Mouse (Mus musculus) hindbrain, embryonic 11.5 days (tissue): ENCODE measurements at regions not wholly inside any gene's neighbourhood (a gene's known extent, or its start where the extent isn't known, plus 50 kb on each side); places are given as distances from the start of the nearest gene placed in this dataset.

Experiments used
- ATAC-seq: fragments of 200-750 bp; cut with Nextera tagmentation; 2 replicates; pipeline ENCODE4 v1.8.0; 2017; ENCODE audit warnings: mild to moderate bottlenecking, moderate TSS enrichment, moderate library complexity; ENCODE audit not compliant: low FRiP score
- DNase-seq: peaks from one replicate; pipeline ENCODE4 v3.0.0-alpha.2; 2015; ENCODE audit warnings: low spot score
- H3K27ac ChIP-seq: fragments of 300-500 bp; sonication (generic); 2 replicates; pipeline ENCODE4 v1.5.1; 2014; ENCODE audit warnings: mild to moderate bottlenecking, low read depth, low read length
- H3K27me3 ChIP-seq: fragments of 300-500 bp; sonication (generic); 2 replicates; pipeline ENCODE4 v1.6.1; 2014; ENCODE audit warnings: mild to moderate bottlenecking, low read length, moderate library complexity, mixed read lengths; ENCODE audit not compliant: control insufficient read depth, insufficient read depth
- H3K36me3 ChIP-seq: fragments of 300-500 bp; sonication (generic); 2 replicates; pipeline ENCODE4 v1.6.1; 2014; ENCODE audit warnings: mild to moderate bottlenecking, low read length, moderate library complexity, mixed read lengths; ENCODE audit not compliant: control insufficient read depth, insufficient read depth
- H3K4me1 ChIP-seq: fragments of 300-500 bp; sonication (generic); replicated peaks from 2 replicates; pipeline ENCODE4 v1.6.1; 2014; ENCODE audit warnings: low read length, mixed read lengths; ENCODE audit not compliant: control insufficient read depth, insufficient read depth
- H3K4me2 ChIP-seq: fragments of 300-500 bp; sonication (generic); replicated peaks from 2 replicates; pipeline ENCODE4 v1.6.1; 2014; ENCODE audit warnings: mild to moderate bottlenecking, low read depth, low read length
- H3K4me3 ChIP-seq: fragments of 300-500 bp; sonication (generic); 2 replicates; pipeline ENCODE4 v1.5.1; 2014; ENCODE audit warnings: low read depth, low read length
- H3K9ac ChIP-seq: fragments of 300-500 bp; sonication (generic); 2 replicates; pipeline ENCODE4 v1.6.1; 2014; ENCODE audit warnings: low read depth, low read length
- H3K9me3 ChIP-seq: fragments of 300-500 bp; sonication (generic); 2 replicates; pipeline ENCODE4 v1.6.1; 2016; ENCODE audit warnings: low read length; ENCODE audit not compliant: control insufficient read depth
- WGBS: fragments of 180-500 bp; shearing (Covaris S2); extraction: QIAGEN DNeasy Blood & Tissue Kit; methylation state at CpG from one replicate; pipeline ENCODE4 v1.1.7; 2014; 5-methylcytosine and 5-hydroxymethylcytosine counted together

DNA sequence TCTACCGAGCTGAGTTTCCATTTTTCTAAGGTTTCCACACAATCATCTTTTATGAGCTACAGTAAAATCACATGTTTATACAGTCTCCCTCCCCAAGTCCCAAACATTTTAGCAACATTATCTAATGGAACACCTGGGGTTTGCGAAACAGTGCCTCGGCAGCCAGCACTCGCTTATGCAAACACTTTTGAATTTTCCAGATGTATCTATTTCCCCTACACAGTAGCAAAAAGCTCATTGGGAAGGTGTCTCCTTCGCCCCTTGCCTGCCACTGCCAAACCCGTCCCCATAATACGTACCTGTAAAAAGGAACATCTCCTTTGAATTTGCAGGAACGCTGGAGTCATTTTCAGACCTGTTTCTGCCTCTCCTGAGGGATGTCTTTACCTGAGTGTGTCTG lies 149.6 kb upstream of the Mocs1 start:
- 85% methylated on average over 8 of the region's 8 CpGs for WGBS
- no peak overlapping the region for H3K4me2 ChIP-seq

DNA sequence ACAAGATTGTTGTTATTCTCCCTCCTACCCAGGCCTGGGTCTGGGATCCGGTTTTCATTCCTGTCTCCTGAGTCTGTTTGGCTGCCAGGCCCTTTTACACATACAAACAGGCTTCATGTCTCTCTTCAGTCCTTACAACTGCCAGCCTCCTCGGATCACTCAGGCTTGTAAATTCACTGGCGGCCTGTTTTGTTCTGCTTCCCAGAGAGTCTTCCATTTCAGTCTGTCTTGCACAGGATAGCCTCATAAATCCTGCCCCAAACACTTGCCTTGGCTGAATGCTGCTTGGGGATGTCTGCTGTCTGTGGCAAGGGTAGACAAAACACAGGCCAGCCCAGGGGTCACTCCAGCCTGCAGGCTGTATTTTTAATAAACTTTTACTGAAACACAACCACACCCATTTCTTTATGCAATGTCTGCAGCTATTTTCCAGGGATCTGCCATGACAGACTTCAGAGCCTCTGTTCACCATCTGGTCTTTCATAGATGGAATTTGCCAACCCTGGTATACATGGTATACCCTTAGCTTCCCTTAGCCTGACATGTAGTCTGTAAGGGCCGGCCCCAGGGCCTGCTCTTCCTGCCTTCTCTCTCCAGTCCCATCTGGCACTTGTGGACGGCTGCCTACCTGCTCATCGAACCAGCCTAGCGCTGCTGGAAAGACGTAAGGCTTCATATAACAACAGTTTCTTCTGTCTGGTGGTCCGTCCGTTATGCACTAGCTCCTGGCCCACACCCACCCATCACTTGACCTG lies 149.0 kb upstream of the Mocs1 start:
- H3K36me3 ChIP-seq = no peaks in the 10 kb centered on the region
- H3K4me2 ChIP-seq = no peak overlapping the region
- DNase-seq (no peak), ATAC-seq (no peak)
- H3K4me1 ChIP-seq = no peaks in the 10 kb centered on the region
- H3K27me3 ChIP-seq = no peaks in the 10 kb centered on the region
- no peak overlapping the region for H3K9ac ChIP-seq
- H3K27ac ChIP-seq = no peak overlapping the region
- no peaks in the 10 kb centered on the region for H3K9me3 ChIP-seq
- 71% methylated on average over 10 of the region's 10 CpGs for WGBS
- no peak overlapping the region for H3K4me3 ChIP-seq

More for the DNA sequence above, 149.6 kb upstream of the Mocs1 start:
- H3K9ac ChIP-seq = no peak overlapping the region
- DNase-seq (no peak), ATAC-seq (no peak)
- no peaks in the 10 kb centered on the region for H3K27me3 ChIP-seq
- H3K36me3 ChIP-seq = no peaks in the 10 kb centered on the region
- H3K27ac ChIP-seq = no peak overlapping the region
- no peaks in the 10 kb centered on the region for H3K9me3 ChIP-seq
- H3K4me3 ChIP-seq = no peak overlapping the region
- H3K4me1 ChIP-seq = no peaks in the 10 kb centered on the region

DNA sequence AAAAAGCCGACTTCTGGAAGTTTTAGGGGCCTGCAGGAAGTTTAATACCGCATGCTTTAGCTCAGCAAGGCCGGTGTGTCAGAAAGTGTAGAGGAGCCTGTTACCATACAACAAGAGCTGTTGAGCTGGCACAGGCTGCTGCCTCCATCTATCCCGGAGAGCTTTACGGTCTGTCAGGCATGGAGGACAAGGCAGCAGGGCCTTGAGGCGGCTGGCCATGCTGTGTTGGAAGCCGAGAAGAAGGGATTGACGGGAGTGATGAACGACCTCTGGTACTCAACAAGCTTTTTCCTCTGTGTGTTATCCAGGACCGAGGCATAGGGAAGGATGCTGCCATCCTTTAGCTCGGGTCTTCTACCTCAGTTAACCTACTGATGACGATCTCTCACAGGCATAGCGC lies 146.8 kb upstream of the Mocs1 start:
- Histone ChIP-seq H3K9me3 (no peaks in the 10 kb centered on the region), H3K4me3 (no peak overlapping the region), H3K27me3 (no peaks in the 10 kb centered on the region), H3K4me2 (no peak overlapping the region), H3K27ac (no peak overlapping the region), H3K9ac (no peak overlapping the region), H3K4me1 (no peaks in the 10 kb centered on the region), H3K36me3 (no peaks in the 10 kb centered on the region)
- DNase-seq = no peak
- WGBS = 84% methylated on average over 13 of the region's 13 CpGs
- ATAC-seq = no peak

DNA sequence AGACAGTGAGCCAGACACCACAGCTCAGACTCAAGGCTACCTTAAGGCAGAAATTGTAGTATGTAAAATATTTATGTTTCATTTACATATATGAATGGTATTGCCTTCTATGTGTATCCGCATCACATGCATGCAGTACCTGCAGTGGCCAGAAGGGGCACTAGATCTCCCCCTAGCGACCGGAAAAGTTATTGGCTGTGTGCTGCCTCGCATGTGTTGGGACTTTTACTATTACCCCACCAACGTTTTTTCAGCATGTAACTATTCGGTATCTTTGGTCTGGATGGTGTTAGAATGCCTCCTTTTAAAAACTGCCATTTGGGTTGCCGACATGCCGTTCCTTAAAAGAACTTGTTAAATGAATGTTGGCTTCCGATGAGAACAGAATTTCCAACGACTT lies 145.7 kb upstream of the Mocs1 start:
- Histone ChIP-seq H3K9ac (no peak overlapping the region), H3K9me3 (no peaks in the 10 kb centered on the region), H3K27me3 (no peaks in the 10 kb centered on the region), H3K4me3 (no peak overlapping the region), H3K4me2 (no peak overlapping the region), H3K27ac (no peak overlapping the region), H3K36me3 (no peaks in the 10 kb centered on the region), H3K4me1 (no peaks in the 10 kb centered on the region)
- DNase-seq (peak; percentile 23), ATAC-seq (no peak)
- 82% methylated on average over 10 of the region's 10 CpGs for WGBS

DNA sequence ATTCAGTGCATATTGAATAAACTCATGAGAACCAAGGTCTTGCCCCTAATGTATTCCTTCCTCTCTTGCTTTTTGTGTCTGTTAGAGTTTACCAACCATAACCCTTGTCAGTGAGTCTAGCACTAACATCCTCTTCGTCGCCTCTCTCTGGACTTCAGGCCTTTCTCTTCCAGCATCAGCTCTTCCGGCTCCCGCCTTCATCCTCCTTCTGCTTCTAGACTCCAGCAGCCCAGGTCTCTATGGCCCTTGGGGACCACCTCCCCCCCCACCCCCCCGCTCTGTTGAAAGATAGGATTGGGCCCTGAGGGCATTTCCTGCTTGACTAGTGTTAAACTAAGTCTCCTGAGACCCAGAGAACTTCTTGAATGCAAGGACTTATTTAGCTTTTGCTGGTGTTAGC lies 144.7 kb upstream of the Mocs1 start:
- H3K4me2 ChIP-seq = no peak overlapping the region
- no peaks in the 10 kb centered on the region for H3K9me3 ChIP-seq
- no peaks in the 10 kb centered on the region for H3K36me3 ChIP-seq
- no peak for ATAC-seq
- no peak overlapping the region for H3K4me3 ChIP-seq
- WGBS = 89% methylated on average over 5 of the region's 5 CpGs
- H3K27me3 ChIP-seq = no peaks in the 10 kb centered on the region
- H3K9ac ChIP-seq = no peak overlapping the region
- no peak for DNase-seq
- H3K4me1 ChIP-seq = no peaks in the 10 kb centered on the region
- no peak overlapping the region for H3K27ac ChIP-seq

DNA sequence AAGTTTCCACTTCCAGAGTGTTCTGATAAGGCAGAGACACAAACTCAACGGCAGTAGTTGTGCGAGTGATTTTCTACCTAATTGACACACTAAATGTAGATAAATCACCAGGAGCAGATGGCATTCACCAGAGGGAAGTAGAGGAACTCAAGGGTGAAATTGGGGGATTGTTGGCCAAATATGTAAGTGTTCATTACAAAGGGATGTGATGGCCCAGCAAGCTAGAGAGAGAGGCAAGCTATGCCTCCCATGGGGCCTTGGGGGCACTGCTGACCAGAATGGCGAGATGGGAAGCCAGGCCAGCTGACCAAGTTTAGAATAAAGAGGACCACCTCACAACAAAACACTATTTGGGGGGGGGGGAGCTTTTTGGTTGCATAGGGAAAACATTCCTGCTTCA lies 136.5 kb upstream of the Mocs1 start:
- Histone ChIP-seq H3K4me3 (no peak overlapping the region), H3K9me3 (no peaks in the 10 kb centered on the region), H3K4me2 (no peak overlapping the region), H3K9ac (no peak overlapping the region), H3K4me1 (no peaks in the 10 kb centered on the region), H3K27ac (no peak overlapping the region), H3K36me3 (no peaks in the 10 kb centered on the region), H3K27me3 (no peaks in the 10 kb centered on the region)
- peak; percentile 13 for DNase-seq
- 51% methylated on average over 3 of the region's 3 CpGs for WGBS
- no peak for ATAC-seq

DNA sequence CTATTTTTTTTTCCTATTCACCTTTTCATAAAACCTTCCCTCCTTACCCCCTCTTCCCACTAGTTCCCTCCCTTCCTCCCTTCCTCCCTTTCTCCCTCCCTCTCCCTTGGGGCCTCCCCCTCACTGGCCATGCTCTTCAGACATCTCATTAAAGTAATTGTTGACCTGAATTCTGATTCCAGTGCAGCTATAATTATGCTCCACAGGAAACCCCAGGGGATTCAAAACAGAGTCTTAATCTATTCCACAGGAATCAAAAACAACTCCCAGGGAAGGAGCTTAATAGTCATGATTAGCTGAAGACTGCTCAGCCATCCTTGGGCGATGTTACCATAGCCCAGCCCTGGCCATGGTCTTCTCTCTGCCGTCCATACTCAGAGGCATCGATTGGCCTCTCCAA lies 123.7 kb upstream of the Mocs1 start:
- Histone ChIP-seq H3K9me3 (no peaks in the 10 kb centered on the region), H3K4me3 (no peak overlapping the region), H3K27me3 (no peaks in the 10 kb centered on the region), H3K4me2 (no peak overlapping the region), H3K36me3 (no peaks in the 10 kb centered on the region), H3K27ac (no peak overlapping the region), H3K9ac (no peak overlapping the region), H3K4me1 (no peaks in the 10 kb centered on the region)
- ATAC-seq (no peak), DNase-seq (peak; percentile 2)
- 89% methylated on average over 3 of the region's 3 CpGs for whole genome bisulfite sequencing

DNA sequence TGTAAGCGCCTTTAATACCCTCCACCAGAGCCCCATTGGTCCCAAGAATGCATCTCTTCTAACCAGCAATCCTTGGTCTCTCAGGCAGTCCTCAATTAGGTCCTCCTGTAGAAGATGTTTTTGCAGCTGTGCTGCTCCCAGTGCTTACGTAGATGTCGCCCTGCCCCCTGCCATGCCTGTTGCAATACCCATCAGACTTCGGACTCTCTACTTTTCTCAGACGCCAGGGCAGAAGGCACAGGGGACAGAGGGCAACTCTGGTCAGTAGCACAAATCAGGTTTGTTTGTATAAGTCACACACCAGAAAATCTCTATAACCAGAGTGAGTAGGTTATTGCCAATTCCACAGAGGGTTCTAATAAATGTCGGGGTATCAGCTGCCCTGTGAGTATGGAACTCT lies 123.0 kb upstream of the Mocs1 start:
- H3K27ac ChIP-seq = no peak overlapping the region
- 79% methylated on average over 6 of the region's 6 CpGs for WGBS
- H3K4me1 ChIP-seq = no peaks in the 10 kb centered on the region
- H3K4me3 ChIP-seq = no peak overlapping the region
- H3K9me3 ChIP-seq = no peaks in the 10 kb centered on the region
- H3K27me3 ChIP-seq = no peaks in the 10 kb centered on the region
- DNase-seq (no peak), ATAC-seq (no peak)
- H3K4me2 ChIP-seq = no peak overlapping the region
- H3K36me3 ChIP-seq = no peaks in the 10 kb centered on the region
- H3K9ac ChIP-seq = no peak overlapping the region

DNA sequence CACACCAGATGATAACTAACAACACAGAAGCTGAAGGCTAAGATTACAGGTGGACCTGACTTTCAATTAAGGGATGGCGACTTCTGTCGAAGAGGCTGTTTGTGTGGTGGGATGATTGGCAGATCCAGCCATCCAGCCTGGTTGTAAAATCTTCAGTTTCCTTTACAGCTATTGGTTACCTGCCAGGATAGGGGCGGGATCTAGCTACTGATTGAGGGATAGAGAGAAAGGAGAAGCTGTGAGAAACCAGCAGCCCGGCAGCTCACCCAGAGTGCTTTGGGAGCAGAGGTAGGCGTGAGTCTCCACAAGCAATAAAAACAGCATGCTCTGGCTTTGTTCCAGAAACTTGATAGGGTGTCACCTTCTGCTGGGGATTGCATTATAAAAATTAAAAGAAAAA lies 119.1 kb upstream of the Mocs1 start:
- H3K4me1 ChIP-seq = no peaks in the 10 kb centered on the region
- no peaks in the 10 kb centered on the region for H3K9me3 ChIP-seq
- no peak overlapping the region for H3K4me3 ChIP-seq
- H3K27me3 ChIP-seq = no peaks in the 10 kb centered on the region
- no peak overlapping the region for H3K27ac ChIP-seq
- no peak overlapping the region for H3K9ac ChIP-seq
- peak; percentile 70 for ATAC-seq
- H3K4me2 ChIP-seq = no peak overlapping the region
- DNase-seq = peak; percentile 67
- H3K36me3 ChIP-seq = no peaks in the 10 kb centered on the region
- 36% methylated on average over 5 of the region's 5 CpGs for WGBS
